Mouse (Mus musculus) liver, embryonic 14.5 days (tissue): ENCODE results near the gene Mc3r.

Experiments
- CTCF ChIP-seq: IDR thresholded peaks from 2 replicates; pipeline ENCODE4 v1.5.1; 2016; ENCODE audit warnings: antibody characterized with exemption, low read depth, control low read depth
- EP300 ChIP-seq: IDR thresholded peaks from 2 replicates; pipeline ENCODE4 v1.6.1; 2016; ENCODE audit warnings: antibody characterized with exemption, low read depth

DNA sequence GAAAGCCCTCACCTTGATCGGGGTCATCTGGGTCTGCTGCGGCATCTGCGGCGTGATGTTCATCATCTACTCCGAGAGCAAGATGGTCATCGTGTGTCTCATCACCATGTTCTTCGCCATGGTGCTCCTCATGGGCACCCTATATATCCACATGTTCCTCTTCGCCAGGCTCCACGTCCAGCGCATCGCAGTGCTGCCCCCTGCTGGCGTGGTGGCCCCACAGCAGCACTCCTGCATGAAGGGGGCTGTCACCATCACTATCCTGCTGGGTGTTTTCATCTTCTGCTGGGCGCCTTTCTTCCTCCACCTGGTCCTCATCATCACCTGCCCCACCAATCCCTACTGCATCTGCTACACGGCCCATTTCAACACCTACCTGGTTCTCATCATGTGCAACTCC lies 1.0 kb downstream of the Mc3r start:
- no peak for TF ChIP-seq EP300
- TF ChIP-seq CTCF = peak; percentile 96
